Mouse (Mus musculus): ENCODE data around the gene Tspan18.

Gene Tspan18

DNA sequence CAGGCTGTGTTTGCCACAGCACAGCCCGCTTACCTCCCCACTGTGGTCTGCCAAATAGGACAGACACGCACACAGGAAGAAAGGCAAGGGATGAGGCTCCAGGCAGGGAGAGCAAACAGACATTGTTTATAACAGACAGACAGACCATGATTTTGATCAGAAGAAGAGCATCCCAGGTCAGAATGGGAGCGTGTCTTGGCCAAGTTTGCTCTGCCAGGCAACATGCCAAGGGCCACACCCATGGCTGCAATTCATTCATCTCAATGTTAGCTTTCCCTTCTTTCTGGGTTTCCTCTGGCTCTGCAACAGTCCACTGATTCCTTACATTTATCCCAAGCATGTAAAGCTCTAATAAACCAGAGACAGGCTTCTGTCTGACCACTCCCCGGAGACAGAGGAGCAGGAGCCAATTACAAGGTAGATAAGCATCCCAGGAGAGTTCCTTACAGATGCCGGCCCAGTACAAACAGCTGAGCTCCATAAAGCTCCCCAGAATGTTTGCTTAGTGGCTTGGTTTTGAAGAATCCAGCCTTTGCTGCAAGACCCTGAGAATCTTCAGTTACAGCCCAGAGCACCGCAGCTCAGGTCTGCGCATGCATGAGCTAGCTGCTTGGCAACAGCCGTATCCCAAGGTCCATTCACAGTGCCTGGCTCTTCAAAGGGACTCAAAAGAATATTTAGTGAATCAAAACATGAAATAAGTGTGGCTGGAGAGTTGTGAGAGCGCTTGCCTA lies 5.2 kb upstream of the Tspan18 start:
- DNase-seq (ENCODE audit: low read depth, low spot score): no peak

DNA sequence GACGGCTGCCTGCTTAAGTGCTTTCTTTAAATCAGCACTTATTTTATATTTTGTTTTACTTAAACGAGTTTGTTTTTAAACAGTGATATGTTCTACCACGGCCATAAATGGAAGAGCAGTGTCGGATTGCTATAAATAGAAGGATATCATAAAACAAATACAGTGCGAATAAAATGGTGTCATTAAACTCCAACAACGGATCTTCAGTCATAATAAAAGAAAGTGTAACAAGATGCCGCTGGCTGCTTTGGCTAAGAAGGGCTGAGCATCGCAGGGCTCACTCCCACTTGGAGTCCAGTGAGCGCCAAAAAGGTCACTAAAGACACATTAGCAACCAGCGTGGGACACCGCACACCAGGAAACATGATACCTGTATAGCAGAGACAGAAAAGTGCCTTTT lies 1.7 kb upstream of the Tspan18 start:
- no peak for DNase-seq (ENCODE audit: low read depth, low spot score)

DNA sequence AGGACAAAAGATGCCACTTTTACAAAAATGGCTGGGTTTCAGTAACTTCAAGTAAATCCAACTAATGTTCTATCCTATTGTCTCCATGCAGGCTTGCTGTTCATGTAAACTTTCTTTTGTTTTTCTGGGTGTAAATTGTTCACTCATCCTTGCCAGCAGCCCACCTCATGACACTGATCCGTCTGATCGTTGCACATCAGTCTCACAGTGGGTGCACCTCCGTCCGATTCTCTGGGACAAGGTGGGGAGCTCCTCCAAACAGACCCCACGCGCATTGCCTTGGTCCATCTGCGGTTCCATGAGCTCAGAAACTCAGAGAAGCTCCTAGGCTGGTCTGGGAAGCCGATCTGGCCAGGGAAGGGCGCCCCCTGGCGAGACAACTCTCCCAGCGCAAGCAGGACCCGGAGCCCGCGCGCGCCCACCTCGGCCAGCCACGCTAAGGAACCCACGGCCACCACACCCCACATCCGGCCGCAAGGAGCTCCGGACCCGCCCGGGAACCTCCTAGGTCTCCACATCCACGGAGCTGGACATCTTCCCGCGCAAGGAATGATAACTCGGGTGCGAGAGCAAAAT lies 976 bp downstream of the Tspan18 start:
- DNase-seq (ENCODE audit: low read depth, low spot score): no peak

DNA sequence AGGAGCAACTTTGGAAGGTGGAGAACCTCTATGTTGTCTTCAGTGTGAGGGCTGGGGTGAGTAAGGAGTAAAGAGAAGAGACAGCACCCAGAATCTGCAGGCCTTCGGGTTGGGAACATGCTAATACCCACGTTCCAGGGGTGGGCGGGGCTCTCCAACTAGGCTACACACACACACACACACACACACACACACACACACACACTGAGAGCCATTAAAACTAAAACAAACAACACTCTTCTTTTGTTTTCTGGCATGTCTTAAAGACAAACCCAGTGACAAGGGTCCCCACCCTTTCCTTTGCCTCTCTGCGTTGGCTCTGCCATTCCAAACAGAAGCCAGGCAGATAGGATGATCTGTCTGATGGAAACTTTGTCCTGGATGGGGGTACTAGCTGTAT lies 2.0 kb downstream of the Tspan18 start:
- no peak for DNase-seq (ENCODE audit: low read depth, low spot score)

DNA sequence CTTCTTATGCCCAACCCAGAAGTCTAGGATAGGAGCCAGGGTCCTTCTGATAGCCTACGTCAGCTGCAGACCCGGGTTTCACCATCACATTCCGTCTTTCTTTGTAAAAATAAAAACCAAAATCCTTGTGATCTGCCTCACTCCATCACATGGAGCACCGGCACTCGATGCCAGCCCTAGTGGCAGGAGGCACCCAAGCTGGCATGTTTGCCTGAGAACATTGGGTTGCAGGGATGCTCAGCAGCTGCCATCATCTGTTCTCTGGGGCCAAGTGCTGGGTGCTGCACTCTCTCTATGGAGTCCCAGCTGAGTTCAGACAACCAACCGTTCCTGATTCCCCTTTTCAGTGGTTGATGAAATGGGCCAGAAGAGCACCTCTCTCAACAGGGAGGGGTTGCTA lies 3.2 kb downstream of the Tspan18 start:
- DNase-seq (ENCODE audit: low read depth, low spot score): no peak

DNA sequence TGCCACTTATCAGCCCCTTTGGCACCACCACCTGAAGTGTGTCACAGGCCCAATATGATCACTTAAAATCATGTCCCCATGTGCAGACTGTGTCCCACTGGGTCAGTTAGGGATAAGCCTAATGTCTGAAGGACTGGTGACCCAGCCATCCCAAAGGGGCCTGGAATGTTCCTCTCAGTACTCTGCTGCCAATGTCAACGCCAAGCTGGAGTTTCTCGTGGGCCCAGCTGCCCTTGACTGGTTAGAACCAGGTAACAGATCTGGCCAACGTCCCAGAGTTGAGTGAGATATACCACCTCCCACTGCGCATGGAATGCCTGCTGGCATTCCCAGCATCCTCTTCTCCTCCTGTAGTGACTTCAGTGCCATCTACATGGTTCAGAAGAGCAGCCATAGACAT lies 5.2 kb downstream of the Tspan18 start:
- no peak for DNase-seq (ENCODE audit: low read depth, low spot score)

DNA sequence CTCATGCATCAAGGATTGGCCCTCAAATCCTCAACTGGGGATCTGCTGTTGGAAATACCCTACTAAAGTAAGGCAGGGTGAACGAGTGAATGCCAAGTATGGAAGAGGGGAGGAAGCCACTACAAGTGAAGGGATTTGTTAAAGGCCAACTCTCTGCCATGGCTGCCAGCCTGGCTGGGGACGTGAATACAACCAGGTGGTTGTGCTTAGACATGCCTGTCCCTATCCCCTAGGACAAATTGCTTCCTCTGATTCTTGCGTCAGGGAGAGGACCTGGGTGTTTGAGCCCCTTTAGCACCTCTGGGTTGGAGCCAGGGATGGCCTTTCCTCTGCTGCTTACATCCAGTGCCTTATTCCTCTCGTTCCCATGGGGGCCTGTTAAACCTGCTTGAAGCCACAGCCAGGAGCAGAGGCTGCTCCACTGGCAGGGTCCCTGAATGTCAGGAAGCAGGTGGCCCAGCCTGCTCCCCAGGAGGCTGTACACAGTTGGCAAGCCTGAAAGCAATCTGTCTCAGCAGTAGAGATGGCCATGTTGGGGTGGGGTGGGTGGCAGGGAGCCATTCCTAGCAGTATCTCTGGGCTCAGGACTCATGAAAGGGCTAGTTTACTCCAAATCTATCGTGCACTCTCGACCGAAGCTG lies 6.3 kb downstream of the Tspan18 start:
- no peak for DNase-seq (ENCODE audit: low read depth, low spot score)

DNA sequence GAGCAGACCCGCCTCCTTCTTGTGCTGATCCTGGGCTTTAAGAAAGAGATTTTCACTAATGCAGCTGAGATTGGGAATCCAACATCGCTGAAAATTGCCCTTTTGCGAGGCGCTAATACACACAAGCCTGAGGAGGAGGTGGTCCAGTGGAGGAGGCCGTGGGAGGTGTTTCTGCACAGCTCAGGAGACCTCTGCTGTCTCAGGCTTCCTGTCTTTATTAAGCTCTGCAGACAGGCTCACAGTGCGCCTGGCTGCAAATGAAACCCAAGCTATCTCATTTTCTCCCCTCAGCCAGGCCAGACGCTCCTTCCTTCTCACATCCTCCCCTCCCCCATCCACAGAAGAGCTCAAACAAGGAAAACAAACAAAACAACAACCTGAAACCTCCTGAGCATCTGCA lies 9.6 kb downstream of the Tspan18 start:
- no peak for DNase-seq (ENCODE audit: low read depth, low spot score)

DNA sequence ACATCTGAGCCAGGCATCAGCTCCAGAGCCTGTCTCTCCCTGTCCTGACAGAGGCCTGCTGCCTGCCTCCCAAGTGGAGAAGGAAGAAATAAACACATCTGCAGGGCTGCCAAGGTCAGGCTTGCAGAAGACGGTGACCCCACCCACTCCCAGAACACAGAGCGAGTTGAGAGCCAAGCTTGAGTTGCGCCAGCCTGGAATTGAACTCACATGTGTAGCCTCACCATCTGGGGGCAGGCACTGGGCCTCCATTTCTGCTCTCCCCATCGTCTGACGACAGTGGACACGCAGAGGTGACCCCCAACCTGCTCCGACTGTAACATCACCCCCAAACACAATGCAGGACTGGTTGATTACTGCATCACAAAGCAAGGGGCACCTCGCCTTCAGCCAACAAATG lies 12.4 kb downstream of the Tspan18 start:
- DNase-seq (ENCODE audit: low read depth, low spot score): no peak

DNA sequence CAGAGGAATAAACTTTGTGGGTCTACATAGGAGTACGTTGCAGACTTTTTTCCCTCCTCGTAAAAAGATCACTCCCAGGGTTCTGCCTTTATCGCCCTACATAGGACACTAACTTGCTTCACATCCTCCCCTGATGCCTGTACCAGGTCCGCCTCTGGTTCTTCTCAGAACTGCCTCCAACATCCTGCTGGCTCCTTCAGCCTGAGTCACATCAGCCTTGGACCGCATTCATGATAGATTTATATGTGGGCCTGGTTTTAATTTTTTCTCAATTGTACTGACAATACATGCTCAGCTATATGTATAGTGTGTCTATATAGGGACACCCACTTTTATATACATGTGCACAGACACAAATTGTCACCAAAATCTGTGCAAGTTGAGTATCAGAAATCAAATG lies 14.0 kb downstream of the Tspan18 start:
- DNase-seq (ENCODE audit: low read depth, low spot score): no peak

DNA sequence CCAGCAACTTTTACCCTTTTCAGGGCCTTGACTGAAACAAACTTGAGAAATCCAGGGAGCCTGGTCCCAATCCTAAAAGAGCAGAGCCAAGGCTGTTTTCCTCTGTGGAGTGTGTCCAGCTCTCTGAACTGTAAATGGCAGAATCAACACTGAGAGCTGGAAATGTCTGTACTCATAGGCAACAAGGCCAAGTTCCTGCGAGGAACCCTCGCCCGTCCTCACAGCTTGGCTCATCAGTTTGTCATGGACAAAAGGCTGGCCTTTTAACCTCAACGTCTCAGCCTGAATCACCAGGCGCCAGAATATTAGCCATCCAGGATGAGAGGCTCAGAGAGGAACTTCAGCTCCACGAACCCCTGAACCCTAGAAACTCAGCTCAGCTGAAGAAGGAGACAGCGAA lies 14.7 kb downstream of the Tspan18 start:
- no peak for DNase-seq (ENCODE audit: low read depth, low spot score)

DNA sequence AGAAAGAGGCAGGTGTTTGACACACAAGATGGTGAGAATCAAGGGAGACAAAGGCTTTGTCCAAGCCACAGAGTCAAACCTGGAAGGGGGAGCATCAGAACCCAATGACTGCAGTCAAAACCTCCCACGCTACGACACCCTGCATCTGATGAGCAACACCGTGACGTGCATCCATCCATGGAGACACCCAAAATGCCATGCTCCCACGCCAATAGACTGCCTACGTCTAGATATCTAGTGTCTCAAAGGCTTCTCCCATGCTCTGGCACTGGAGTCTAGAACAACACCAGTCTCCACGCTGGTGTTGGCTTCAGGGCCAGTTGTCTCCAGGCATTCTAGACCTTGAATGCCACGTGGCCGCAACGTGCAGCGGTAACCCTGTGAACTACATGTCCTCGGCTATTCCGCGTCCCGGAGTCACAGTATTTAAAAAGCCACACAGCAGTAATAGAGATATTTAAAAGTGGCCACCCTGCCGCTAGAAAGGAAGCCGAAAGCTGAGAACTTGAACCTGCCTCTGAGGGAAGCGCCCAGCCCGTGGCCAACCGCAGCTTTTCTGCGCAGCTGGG lies 15.4 kb downstream of the Tspan18 start:
- no peak for DNase-seq (ENCODE audit: low read depth, low spot score)

DNA sequence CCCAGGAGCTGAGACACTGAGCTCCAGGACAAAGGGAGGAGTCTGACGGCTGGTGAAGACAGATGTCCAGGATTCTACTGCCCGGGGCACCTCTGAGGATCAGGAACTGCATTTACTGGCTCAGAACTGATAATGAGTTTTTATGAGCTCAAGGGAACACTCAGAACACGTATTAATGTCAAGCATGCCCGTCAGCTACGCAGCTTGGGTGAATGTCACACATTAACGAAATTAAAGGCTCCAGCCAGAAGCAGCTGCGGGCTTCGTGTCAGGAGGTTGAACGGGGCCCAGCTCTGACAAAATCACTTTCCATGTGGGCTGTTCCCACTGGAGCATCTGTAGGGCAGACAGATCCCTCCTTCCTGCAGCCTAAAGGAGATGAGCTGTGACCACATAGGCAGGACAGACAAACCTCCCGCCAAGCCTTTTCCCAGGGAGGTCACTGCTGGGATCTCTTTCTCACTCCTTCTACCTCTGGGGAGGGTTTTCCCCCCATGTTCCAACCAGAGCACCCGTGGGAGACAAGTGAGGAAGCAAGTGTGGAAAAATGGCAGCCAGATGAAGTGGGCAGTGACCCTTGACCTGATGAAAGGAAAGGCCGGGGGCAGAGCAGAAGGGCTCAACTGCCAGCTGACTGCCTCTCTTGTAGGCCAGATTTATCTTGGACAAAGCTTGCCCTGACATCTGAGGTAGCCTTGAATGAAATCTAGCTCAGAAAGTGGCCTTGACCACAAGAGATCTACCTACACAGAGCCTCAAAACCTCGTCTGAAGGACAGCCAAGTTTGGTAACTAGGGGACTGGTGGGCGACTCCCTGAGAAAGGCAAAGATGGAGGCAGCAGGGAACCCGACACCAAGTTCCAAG lies 20.3 kb downstream of the Tspan18 start:
- no peak for DNase-seq (ENCODE audit: low read depth, low spot score)

DNA sequence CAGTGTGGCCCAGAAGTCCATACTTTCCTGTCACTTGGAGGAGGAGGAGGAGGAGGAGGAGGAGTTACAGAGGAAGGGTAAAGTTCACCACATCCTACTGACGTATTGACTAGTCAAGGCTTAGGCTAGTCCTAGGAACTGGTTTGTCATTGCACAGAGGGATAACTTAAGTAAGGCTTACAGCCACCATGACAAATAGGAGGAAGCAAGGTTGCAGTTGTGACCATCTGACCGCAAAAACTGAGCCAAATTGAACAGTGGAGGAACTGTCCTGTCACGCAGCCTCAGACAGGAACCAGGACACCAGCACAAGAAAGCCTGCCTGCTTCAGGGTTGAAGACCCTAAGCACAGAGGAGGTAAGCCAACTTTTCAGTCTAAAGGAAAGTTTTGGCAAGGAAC lies 21.8 kb downstream of the Tspan18 start:
- DNase-seq (ENCODE audit: low read depth, low spot score): no peak

DNA sequence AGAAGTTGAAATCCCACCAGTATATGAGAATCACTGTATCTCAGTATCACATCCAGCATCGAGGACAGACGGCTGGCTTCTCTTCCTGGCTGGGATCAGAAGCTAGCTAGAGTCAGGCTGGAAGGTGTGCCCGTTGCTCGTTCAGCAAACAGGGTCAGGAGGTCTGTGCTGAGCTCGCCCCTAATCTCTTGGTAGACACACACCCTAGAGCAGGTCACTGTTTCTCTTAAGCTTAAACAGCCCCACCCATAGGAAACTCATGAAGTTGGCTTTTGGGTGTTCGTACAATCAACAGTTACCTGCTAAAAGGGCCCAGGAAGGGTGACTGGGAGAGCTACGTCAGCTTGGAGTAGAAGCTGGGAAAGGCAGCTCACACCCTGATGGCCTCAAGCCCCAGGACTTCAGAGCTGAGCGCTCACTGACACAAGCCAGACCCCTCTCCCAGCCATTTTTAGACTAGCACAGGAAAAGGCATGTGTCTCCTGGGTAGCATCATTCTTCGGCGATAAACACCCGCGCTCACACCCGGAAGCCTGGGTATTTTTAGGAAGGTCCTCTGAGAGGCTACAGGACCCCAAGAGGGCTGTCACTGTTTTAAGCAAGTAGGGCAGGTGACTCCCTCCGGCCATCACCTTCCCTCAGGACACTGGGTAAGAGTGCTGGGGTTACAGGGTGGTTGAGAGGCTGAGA lies 24.4 kb downstream of the Tspan18 start:
- DNase-seq (ENCODE audit: low read depth, low spot score): no peak

DNA sequence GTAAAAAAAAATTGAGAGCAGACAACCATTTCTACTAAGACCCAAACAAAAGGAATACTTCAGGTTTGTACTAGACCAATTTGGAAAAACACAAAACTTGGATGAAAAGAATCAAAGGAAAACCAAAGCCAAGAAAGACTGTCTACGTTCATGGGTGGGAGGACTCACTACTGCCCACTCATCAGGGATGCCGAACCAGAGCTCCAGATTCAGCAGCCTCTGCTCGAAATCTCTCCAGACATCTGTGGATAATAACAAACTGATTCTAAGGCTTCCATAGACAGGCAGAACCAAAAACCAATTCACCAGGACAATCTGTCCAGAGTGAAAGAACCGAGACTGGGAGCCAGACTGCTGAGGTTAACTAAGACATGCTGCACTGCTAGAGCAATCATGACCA lies 27.4 kb downstream of the Tspan18 start:
- peak; percentile 49 for DNase-seq (ENCODE audit: low read depth, low spot score)

DNA sequence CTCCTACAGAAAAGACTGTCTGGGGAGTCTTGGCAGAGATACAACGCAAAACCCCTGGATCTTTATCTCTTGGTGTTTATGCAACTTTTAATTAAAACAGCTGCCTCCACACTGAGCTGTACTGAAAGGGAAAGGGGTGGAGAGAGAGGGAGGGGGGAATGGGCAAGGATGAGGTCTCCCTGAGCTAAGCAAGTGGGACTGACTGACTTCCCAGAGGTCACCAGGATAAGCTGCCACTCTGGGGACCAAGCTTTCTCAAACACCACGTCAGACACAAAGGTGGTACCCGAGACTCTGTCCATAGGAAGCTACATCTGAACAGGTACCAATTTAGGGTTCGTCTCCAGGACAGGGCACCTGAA lies 30.1 kb downstream of the Tspan18 start:
- no peak for DNase-seq (ENCODE audit: low read depth, low spot score)

DNA sequence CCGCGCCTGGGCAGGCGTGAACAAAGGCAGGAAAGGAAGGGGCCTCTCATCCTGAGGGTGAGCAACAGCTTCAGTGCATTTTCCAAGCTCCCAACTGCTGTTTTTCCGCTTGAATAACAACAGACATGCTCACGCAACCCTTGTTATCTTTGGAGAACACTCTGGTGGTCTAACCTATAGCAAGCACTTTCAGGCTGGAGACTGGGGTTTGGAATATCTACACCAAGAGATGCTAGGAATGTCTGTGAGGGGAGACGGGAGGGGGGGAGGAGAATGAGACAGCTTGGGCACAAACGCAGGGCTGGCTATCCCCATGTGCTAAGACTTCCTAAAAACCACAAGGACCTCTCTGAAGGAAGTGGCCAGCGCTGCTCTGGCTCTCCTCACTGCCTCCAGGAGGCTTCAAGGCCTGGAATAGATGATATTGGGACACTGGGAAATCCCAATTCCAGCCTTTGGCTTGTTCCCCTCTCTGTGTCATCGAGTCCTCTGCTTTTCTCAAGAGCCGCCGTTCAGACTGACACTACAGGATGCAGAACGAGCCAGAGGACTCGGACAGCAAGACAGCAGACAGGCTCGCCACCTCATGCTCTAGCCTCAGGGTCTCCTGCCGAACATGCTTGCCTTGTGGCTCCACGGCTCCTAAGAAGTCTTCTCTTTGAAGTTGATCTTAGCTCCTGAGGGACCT lies 30.6 kb downstream of the Tspan18 start:
- DNase-seq (ENCODE audit: low read depth, low spot score): no peak

DNA sequence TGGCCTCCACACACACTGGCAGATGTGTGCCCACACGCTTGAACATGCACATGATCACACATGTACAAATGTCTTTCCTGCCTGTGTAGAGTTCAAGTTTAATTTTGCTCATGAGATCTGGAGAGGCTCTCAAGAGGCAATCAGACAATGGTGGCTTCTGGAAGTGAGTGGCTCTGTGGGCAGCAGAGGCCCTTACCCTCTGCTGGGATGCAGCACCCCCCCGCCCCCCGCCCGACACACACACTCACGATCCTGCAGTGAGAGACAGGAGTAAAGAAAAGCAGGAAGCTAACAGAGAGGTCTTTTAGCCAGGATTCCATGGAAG lies 31.1 kb downstream of the Tspan18 start:
- DNase-seq (ENCODE audit: low read depth, low spot score): no peak

DNA sequence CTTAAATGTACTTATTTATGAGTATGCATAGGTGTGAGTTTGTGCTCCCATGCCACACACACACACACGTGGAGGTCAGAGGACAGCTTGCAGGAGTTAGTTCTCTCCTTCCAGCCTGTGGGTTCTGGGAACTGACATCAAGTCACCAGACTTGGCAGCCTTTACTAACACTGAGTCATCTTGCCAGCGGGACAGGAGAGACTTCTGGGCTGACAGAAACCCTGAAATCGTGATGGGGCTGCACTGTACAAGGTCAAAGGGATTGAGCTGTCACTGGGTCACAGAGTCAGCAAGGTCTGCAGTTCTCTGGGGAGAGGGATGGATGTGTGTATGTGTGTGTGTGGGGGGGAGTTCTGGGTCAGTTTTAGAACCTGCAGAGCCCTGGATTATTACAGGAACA lies 36.6 kb downstream of the Tspan18 start:
- no peak for DNase-seq (ENCODE audit: low read depth, low spot score)
